Mouse (Mus musculus): ENCODE data around the gene Tpmt. TPM values are rescaled to one million over a fixed set of nuclear protein-coding genes. Genes with fewer than 3 reads are reported as not detected.
A peak's percentile ranks its signal among the peaks of the same experiment; 100 is the strongest.

The Tpmt gene
- polyA plus RNA-seq, 1 experiment from 2014 or later: 29.1 TPM

- Histone ChIP-seq H3K4me3 (replicated peaks) (no peak overlapping the region), H3K27ac (no peak overlapping the region; the same call in 1 of the 2 replicates), H3K4me1 (peaks cover 17% of the 10 kb centered on the region), H3K36me3 (no peaks in the 10 kb centered on the region), H3K9me3 (replicated peaks) (no peaks in the 10 kb centered on the region), H3K4me2 (no peak overlapping the region), H3K9ac (no peak overlapping the region), H3K27me3 (no peaks in the 10 kb centered on the region)
- no peak for ATAC-seq (replicated peaks; ENCODE audit: low FRiP score)
- 74% methylated on average over 5 of the region's 5 CpGs for WGBS
Measured at GRCm38 (mm10) chr13:47040061-47040460, 4.5 kb downstream of the Tpmt start.

GRCm38 (mm10) chr13:47037946-47038345 is 6.6 kb downstream of the Tpmt start:
- H3K9ac ChIP-seq: no peak overlapping the region
- WGBS: 88% methylated on average over 6 of the region's 6 CpGs
- no peak for ATAC-seq (replicated peaks; ENCODE audit: low FRiP score)
- H3K27me3 ChIP-seq: no peaks in the 10 kb centered on the region
- H3K36me3 ChIP-seq: no peaks in the 10 kb centered on the region
- H3K27ac ChIP-seq: no peak overlapping the region
- H3K9me3 ChIP-seq (replicated peaks): no peaks in the 10 kb centered on the region
- H3K4me1 ChIP-seq: peaks cover 7% of the 10 kb centered on the region
- H3K4me2 ChIP-seq: no peak overlapping the region
- no peak overlapping the region for H3K4me3 ChIP-seq (replicated peaks)

GRCm38 (mm10) chr13:47033602-47034001 is 10.9 kb downstream of the Tpmt start:
- Histone ChIP-seq H3K27ac (no peak overlapping the region), H3K4me3 (replicated peaks) (no peak overlapping the region), H3K9ac (no peak overlapping the region), H3K9me3 (replicated peaks) (no peaks in the 10 kb centered on the region), H3K27me3 (no peaks in the 10 kb centered on the region), H3K36me3 (no peaks in the 10 kb centered on the region; the same call in 1 of the 2 replicates), H3K4me1 (no peaks in the 10 kb centered on the region), H3K4me2 (no peak overlapping the region)
- 88% methylated on average over 4 of the region's 4 CpGs for WGBS
- ATAC-seq (replicated peaks; ENCODE audit: low FRiP score): no peak

- no peak for ATAC-seq (replicated peaks; ENCODE audit: low FRiP score)
Measured at GRCm38 (mm10) chr13:47030376-47031107, 14.0 kb downstream of the Tpmt start.

GRCm38 (mm10) chr13:47020798-47021197 is 23.7 kb downstream of the Tpmt start:
- no peaks in the 10 kb centered on the region for H3K9me3 ChIP-seq (replicated peaks)
- H3K27ac ChIP-seq: peak overlapping the region; percentile 4; the same call in 1 of the 2 replicates
- no peaks in the 10 kb centered on the region for H3K36me3 ChIP-seq
- H3K9ac ChIP-seq: no peak overlapping the region
- peaks cover 8% of the 10 kb centered on the region; the same call in 1 of the 2 replicates for H3K4me1 ChIP-seq
- ATAC-seq (replicated peaks; ENCODE audit: low FRiP score): no peak; the same call in 1 of the 2 replicates
- H3K27me3 ChIP-seq: peaks cover under 1% of the 10 kb centered on the region; the same call in 1 of the 2 replicates
- H3K4me2 ChIP-seq: no peak overlapping the region
- WGBS: 37% methylated on average over 7 of the region's 7 CpGs
- H3K4me3 ChIP-seq (replicated peaks): no peak overlapping the region

More at GRCm38 (mm10) chr13:47030376-47031107, 14.0 kb downstream of the Tpmt start:
- H3K4me2 ChIP-seq: no peak overlapping the region
- no peak overlapping the region for H3K4me3 ChIP-seq (replicated peaks)
- no peaks in the 10 kb centered on the region for H3K27me3 ChIP-seq
- H3K36me3 ChIP-seq: no peaks in the 10 kb centered on the region; the same call in 1 of the 2 replicates
- no peak overlapping the region for H3K27ac ChIP-seq
- H3K4me1 ChIP-seq: no peaks in the 10 kb centered on the region
- no peak overlapping the region for H3K9ac ChIP-seq
- WGBS: 81% methylated on average over 17 of the region's 17 CpGs
- H3K9me3 ChIP-seq (replicated peaks): no peaks in the 10 kb centered on the region

- H3K27ac ChIP-seq: no peak overlapping the region
- WGBS: 82% methylated on average over 7 of the region's 7 CpGs
- H3K4me1 ChIP-seq: peaks cover 12% of the 10 kb centered on the region
- H3K4me2 ChIP-seq: no peak overlapping the region
- H3K4me3 ChIP-seq (replicated peaks): no peak overlapping the region
- no peak for ATAC-seq (replicated peaks; ENCODE audit: low FRiP score)
- peaks cover 8% of the 10 kb centered on the region for H3K27me3 ChIP-seq
- no peaks in the 10 kb centered on the region for H3K9me3 ChIP-seq (replicated peaks)
- H3K36me3 ChIP-seq: no peaks in the 10 kb centered on the region
- no peak overlapping the region for H3K9ac ChIP-seq
Measured at GRCm38 (mm10) chr13:47019774-47020173, 24.8 kb downstream of the Tpmt start.

GRCm38 (mm10) chr13:47017259-47017658 is 27.3 kb downstream of the Tpmt start:
- 0 out of 2 replicates have a peak, but pooled peaks have one; percentile 49 for ATAC-seq (replicated peaks; ENCODE audit: low FRiP score)
- H3K36me3 ChIP-seq: no peaks in the 10 kb centered on the region
- WGBS: 45% methylated on average over 5 of the region's 5 CpGs
- H3K27ac ChIP-seq: no peak overlapping the region
- H3K4me1 ChIP-seq: peaks cover 24% of the 10 kb centered on the region
- H3K4me2 ChIP-seq: no peak overlapping the region
- no peaks in the 10 kb centered on the region for H3K9me3 ChIP-seq (replicated peaks)
- H3K27me3 ChIP-seq: peaks cover 16% of the 10 kb centered on the region
- no peak overlapping the region for H3K9ac ChIP-seq
- H3K4me3 ChIP-seq (replicated peaks): no peak overlapping the region

GRCm38 (mm10) chr13:47015195-47015501 is 29.4 kb downstream of the Tpmt start:
- H3K27ac ChIP-seq: no peak overlapping the region
- no peak overlapping the region for H3K9ac ChIP-seq
- H3K4me2 ChIP-seq: peak overlapping the region; percentile 99
- H3K9me3 ChIP-seq (replicated peaks): peaks cover 15% of the 10 kb centered on the region
- H3K4me1 ChIP-seq: peaks cover 19% of the 10 kb centered on the region
- no peaks in the 10 kb centered on the region for H3K36me3 ChIP-seq
- H3K4me3 ChIP-seq (replicated peaks): peak overlapping the region; percentile 62
- H3K27me3 ChIP-seq: peaks cover 16% of the 10 kb centered on the region
- 50% methylated on average over 5 of the region's 5 CpGs for WGBS
- ATAC-seq (replicated peaks; ENCODE audit: low FRiP score): no peak

GRCm38 (mm10) chr13:47014334-47015194 is 30.0 kb downstream of the Tpmt start, which contains the start of gene Nhlrc1:
Gene Nhlrc1 (minus strand): TSS chr13:47014850.
- no peaks in the 10 kb centered on the region for H3K36me3 ChIP-seq
- peak within 1 kb of the TSS; percentile 55 for H3K9ac ChIP-seq
- peaks cover 16% of the 10 kb centered on the region for H3K4me1 ChIP-seq
- peak; percentile 89 for ATAC-seq (replicated peaks; ENCODE audit: low FRiP score)
- peaks cover 15% of the 10 kb centered on the region for H3K9me3 ChIP-seq (replicated peaks)
- H3K4me3 ChIP-seq (replicated peaks): peak within 1 kb of the TSS; percentile 62
- H3K27ac ChIP-seq: no peak within 1 kb of the TSS
- H3K4me2 ChIP-seq: peak within 1 kb of the TSS; percentile 99
- 4% methylated on average over 64 of the region's 73 CpGs for WGBS
- H3K27me3 ChIP-seq: peaks cover 16% of the 10 kb centered on the region

- Histone ChIP-seq H3K4me2 (peak overlapping the region; percentile 99), H3K9ac (peak overlapping the region; percentile 55; the same call in 1 of the 2 replicates), H3K27ac (no peak overlapping the region), H3K36me3 (no peaks in the 10 kb centered on the region), H3K4me3 (replicated peaks) (peak overlapping the region; percentile 62), H3K4me1 (peaks cover 16% of the 10 kb centered on the region), H3K9me3 (replicated peaks) (peaks cover 15% of the 10 kb centered on the region), H3K27me3 (peaks cover 16% of the 10 kb centered on the region)
- 65% methylated on average over 10 of the region's 10 CpGs for WGBS
- ATAC-seq (replicated peaks; ENCODE audit: low FRiP score): no peak
Measured at GRCm38 (mm10) chr13:47013740-47014139, 30.8 kb downstream of the Tpmt start.

GRCm38 (mm10) chr13:47001590-47001989 is 42.9 kb downstream of the Tpmt start:
- Histone ChIP-seq H3K27ac (no peak overlapping the region), H3K4me2 (no peak overlapping the region), H3K4me1 (no peaks in the 10 kb centered on the region), H3K9me3 (replicated peaks) (no peaks in the 10 kb centered on the region), H3K36me3 (no peaks in the 10 kb centered on the region), H3K27me3 (no peaks in the 10 kb centered on the region), H3K9ac (no peak overlapping the region), H3K4me3 (replicated peaks) (no peak overlapping the region)
- WGBS: 87% methylated on average over 4 of the region's 4 CpGs
- ATAC-seq (replicated peaks; ENCODE audit: low FRiP score): no peak

GRCm38 (mm10) chr13:46999498-46999897 is 45.0 kb downstream of the Tpmt start:
- Histone ChIP-seq H3K9me3 (replicated peaks) (no peaks in the 10 kb centered on the region), H3K4me1 (no peaks in the 10 kb centered on the region), H3K27ac (no peak overlapping the region), H3K4me3 (replicated peaks) (no peak overlapping the region), H3K4me2 (no peak overlapping the region), H3K9ac (no peak overlapping the region), H3K27me3 (no peaks in the 10 kb centered on the region), H3K36me3 (no peaks in the 10 kb centered on the region)
- WGBS: 56% methylated on average over 5 of the region's 5 CpGs
- no peak for ATAC-seq (replicated peaks; ENCODE audit: low FRiP score)

Data from kidney, embryonic 15.5 days (tissue).